Mouse (Mus musculus): ENCODE measurements around the gene 2010111I01Rik.
"Not testable (repeated sequence)": the region's sequence is repeated elsewhere in the genome, so short reads cannot be mapped to it uniquely, and the experiment has no call there.

The 2010111I01Rik gene

GRCm38 (mm10) chr13:63313748-63314607, 349.3 kb downstream of the 2010111I01Rik start:
- no peak for DNase-seq (ENCODE audit: low read depth, low spot score)

DNA sequence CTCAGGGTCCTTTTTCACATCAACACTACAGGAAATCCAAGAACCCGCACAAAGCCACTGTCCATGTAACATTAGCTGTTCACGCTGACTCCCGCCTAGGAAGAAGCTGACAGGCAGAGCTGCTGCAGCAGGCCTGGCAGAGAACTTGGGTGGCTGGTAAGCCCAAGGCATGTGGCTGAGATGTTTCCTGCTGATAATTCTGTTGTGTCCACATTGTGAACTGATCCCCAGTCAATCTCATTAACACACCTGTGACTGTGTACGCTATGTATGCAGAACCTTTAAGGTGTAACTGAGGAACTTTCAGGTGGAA, 349.9 kb downstream of the 2010111I01Rik start:
- no peak for DNase-seq (ENCODE audit: low read depth, low spot score)

DNA sequence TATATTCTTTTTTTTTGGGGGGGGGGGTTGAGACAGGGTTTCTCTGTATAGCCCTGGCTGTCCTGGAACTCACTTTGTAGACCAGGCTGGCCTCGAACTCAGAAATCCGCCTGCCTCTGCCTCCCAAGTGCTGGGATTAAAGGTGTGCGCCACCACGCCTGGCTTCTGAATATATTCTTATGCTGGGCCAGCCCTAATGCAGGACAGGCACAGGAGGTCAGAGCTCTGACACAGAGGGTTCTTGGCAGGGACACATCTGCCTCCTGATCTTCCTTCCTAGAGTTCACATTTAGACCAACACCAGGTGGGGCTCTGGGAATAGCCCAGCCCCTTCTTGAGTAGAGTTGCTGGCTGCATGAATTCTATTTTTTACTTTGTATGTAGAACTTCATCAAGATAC, 350.4 kb downstream of the 2010111I01Rik start:
- not testable (repeated sequence) for DNase-seq (ENCODE audit: low read depth, low spot score)

- DNase-seq (ENCODE audit: low read depth, low spot score): no peak
Observed at GRCm38 (mm10) chr13:63315777-63316176, 351.1 kb downstream of the 2010111I01Rik start.

DNA sequence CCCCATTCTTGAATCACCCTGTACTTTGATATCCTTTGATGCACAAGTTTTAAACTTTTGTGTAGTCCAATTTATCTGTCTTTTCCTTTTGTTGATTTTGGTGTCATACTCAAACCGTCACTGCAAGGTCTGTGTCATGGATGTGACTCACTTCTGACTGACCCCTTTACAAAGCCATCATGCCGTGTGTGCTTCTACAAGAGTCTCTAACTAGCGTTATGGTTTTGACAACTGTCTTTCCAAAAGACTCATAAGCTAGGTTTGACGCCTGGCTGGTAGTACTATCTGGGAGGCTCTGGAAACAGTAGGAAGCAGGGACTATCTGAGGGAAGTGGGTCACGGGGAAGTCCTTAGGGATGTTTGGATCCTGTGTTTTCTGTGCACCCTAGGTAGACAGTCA, 351.7 kb downstream of the 2010111I01Rik start:
- DNase-seq (ENCODE audit: low read depth, low spot score): no peak

DNA sequence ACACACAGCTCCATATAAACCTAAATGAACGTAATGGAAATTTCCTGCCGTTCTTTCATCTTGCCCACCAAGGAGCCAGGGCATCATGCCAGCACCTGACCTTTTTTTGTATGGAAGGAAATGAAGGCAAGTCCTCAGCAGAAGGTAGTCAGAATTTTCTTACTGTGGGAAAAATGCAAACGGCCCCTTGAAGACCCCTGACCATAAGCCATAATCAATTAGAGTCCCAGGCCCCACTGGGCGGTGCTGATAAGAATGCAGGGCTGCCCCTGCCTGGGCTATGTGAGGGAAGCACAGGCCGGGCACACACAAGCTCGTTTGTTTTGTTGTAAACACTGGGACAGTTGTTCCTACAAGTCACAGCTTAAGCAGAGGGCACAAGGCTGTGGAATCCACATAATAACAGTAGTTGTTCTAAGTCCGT, 353.0 kb downstream of the 2010111I01Rik start:
- no peak for DNase-seq (ENCODE audit: low read depth, low spot score)

DNA sequence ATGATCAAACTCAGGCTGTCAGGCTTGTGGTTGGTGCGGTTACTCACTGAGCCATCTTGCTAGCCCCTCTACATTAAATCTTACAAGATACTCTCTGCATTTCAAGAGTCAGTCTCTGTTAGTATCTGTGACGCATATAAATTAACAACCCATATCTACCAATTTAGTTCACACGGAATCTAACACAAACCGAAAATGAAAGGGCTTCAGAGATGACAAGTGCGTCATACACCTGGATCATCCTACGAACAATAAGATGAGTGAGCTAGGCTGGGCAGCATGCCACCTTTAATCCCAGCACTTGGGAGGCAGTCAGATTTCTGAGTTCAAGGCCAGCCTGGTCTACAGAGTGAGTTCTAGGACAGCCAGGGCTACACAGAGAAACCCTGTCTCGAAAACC, 355.1 kb downstream of the 2010111I01Rik start:
- no peak for DNase-seq (ENCODE audit: low read depth, low spot score)

- no peak for DNase-seq (ENCODE audit: low read depth, low spot score)
Observed at GRCm38 (mm10) chr13:63321689-63322088, 357.0 kb downstream of the 2010111I01Rik start.

DNA sequence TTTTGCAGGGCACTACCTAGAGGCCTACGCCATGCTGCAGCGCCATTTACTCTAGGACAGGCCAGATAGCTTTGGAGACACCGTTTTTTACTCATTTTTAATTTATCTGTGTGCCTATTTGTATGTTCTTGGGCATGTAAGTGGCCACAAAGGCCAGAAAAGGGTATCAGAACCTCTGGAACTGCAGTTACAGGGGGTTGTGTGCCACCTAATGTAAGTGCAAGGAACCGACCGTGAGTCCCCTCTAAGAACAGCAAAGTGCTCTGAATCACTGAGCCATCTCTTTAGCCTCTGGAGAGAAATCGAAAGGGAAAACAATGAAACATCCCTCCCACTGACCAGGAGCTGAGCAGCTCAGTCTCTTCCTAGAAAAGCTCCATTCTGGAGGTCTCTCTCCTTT, 358.1 kb downstream of the 2010111I01Rik start:
- DNase-seq (ENCODE audit: low read depth, low spot score): no peak

- DNase-seq (ENCODE audit: low read depth, low spot score): no peak
Observed at GRCm38 (mm10) chr13:63323286-63324075, 358.8 kb downstream of the 2010111I01Rik start.

DNA sequence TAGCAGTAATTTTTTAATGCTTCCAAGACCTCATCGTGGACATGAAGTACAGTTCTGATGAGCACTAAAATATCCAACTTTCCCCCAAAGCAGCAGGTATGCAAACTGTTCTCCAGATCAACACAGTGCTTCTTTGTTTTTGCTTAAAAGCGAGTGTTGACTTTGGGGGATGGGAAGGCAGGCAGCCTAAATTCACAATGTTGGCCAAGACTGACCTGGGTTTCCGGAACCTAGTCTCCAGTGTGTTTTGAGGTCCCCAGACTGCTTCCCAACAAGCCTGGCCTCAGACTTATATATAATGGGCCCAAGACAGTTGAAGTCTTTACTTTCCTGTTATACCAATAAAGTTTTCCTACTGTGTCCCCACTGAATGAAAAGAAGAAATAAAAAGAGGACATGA, 359.6 kb downstream of the 2010111I01Rik start:
- no peak for DNase-seq (ENCODE audit: low read depth, low spot score)

DNA sequence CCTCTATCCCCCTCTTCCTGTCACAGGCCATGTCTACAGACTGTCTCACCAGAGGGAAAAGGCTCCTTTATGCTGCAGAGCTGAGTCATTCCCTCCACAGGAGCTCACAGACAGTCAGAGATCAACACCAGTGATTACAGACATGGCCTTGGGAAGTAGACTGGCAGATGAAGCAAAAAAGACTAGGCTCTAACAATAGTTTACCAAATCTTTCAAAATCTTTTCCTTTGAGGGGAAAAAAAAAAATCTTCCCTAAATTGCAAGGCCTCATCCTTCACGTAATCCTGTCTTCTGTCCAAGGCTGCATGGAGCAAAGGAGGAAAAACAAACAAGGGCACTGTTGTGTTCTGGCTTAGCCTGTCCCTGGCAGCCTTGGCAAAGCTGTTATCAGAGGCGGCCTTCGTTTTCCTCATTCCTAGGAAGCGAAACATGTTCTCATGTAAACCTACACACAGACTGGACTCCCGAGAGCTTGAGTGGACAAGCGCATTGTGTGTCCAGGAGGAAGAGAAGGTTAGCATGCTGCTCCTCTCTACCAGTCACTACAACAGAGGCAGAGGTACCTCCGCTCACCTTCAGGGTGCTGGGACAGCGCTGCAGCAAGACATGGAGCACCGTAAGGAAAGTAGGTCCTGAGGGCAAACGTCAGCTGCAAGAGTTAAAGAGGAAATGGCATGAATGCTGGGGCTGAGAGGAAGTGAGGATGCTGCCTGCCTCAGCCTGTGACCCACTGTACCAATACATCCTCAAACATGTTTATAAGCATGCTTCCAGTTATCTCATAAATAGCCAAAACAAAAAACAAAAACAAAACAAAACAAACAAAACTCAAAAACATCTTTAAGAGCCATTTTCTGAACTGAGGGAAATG, 360.5 kb downstream of the 2010111I01Rik start:
- DNase-seq (ENCODE audit: low read depth, low spot score): no peak

GRCm38 (mm10) chr13:63326015-63326414, 361.3 kb downstream of the 2010111I01Rik start:
- DNase-seq (ENCODE audit: low read depth, low spot score): no peak

DNA sequence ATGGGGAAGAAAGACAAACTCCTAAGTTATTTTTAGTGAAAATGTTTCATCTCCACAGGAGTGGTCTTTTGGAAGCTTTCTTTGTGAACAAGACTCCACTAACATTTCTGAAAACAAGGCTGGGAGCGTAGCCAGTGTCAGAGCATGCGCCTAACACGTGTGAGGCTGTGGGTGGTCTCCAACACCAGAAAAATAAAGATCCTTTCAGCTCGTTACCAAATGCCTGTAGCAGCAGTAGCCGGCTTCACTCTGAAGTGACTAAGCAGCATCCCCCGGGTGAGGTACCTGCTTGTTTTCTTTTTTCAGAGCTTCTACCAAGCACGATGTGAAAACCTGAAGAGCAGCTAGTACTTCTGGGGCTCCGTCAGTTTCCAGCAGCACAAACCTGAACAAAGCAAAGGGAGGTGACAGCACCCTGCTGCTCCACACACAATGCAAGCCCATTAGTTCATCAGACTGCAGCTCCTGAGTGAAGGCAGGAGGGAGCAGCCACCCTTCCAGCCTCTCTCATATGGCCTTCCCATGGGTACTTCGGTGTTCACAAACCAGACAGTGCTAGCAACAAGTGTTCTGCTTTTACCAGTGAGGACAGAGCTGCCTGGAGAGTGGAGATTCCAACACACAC, 365.7 kb downstream of the 2010111I01Rik start:
- no peak for DNase-seq (ENCODE audit: low read depth, low spot score)

GRCm38 (mm10) chr13:63331379-63331778, 366.7 kb downstream of the 2010111I01Rik start:
- no peak for DNase-seq (ENCODE audit: low read depth, low spot score)

DNA sequence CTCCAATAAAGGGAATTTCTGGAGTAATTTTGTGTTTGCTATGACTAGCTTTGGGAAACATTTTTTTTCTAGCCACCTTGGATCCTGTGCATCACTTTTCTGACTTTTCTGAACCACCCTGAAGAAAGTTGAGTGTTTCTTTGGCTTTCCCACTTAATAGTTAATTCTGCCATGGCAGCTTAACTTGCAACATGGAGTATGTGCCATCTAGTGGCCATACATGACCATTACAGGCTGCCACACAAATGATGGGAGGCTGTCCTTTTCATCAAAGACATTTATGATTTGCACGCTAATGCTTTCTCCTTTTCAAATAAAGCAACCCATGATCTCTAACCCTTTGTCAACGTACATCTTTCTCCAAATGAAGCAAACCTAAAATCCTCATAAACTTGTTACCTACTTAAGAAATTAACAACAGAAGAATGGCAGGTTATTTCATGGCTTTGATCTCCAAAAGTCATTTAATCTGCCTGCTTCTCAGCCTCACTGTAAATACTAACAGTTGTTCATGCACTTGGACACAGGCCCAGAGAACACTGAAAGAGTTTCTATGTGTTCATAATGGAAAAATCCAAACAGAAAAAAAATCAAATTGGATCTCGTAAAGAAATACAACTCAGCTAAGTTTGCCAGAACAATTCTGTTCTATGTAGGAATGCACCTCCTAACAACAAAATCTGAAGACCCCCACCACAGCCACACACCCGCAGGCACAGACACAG, 368.0 kb downstream of the 2010111I01Rik start:
- DNase-seq (ENCODE audit: low read depth, low spot score): peak; percentile 26

- DNase-seq (ENCODE audit: low read depth, low spot score): no peak
Observed at GRCm38 (mm10) chr13:63335421-63336134, 370.9 kb downstream of the 2010111I01Rik start.

GRCm38 (mm10) chr13:63336335-63336734, 371.6 kb downstream of the 2010111I01Rik start:
- DNase-seq (ENCODE audit: low read depth, low spot score): no peak

DNA sequence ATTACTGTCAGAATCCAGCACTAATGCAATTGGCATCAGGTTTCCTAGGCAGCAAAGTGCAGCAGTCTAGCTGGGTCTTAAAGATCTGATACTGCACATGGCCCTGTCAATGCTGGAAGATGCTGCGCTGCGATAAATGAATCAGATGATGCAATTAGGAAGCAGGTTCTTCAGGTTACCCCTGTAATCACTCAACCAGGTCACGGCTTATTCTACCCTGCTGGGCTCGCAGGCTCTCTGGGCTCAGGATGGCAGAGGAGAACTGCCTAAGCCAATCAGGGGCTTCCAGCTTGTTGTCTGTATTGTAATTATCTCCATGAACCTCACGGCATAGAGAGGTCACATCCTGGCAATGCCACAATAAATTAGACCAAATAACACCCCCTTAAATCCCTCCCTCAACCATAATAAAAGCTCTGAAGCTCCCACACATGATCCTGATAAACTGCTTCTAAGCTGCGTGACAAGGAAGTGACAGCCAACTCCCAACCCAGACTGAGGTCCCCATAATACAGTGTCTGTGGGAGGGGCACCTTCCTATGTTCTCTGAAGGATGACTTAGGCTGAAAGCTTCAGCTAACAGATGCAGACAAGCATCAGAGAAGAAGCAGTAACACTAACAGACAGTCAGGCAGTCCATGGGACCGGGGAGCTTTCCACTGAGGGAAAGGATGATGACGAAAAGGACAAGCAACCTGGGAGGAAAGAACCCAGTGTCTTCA, 372.7 kb downstream of the 2010111I01Rik start:
- DNase-seq (ENCODE audit: low read depth, low spot score): no peak

Data from c-Kit-negative CD71-positive TER-119-positive erythroid progenitor cells, embryonic 14.5 days (primary cell).